Mouse (Mus musculus) MEL (cell line): ENCODE results near the gene Chchd2. TPM values are rescaled to one million over a fixed set of nuclear protein-coding genes. Genes with fewer than 3 reads are reported as not detected.

Source experiments
- DNase-seq: peaks from one replicate; pipeline ENCODE4 v3.0.0; 2011; ENCODE audit warnings: low read depth, low spot score
- H3K27ac ChIP-seq: 2 replicates; pipeline ENCODE4 v1.5.1; 2012; ENCODE audit warnings: low read depth, mild to moderate bottlenecking, control low read depth, low read length, moderate library complexity; ENCODE audit not compliant: control insufficient read depth
- H3K27me3 ChIP-seq, 2 experiments: fragments of 150-350 bp in 1 of 2; sonication (generic) in 1 of 2; 2 replicates each; pipeline ENCODE4 v1.6.1; 2012; ENCODE audit warnings: low read length in 2 of 2, mild to moderate bottlenecking in 2 of 2, improper control_type of control experiment in 1 of 2, moderate library complexity in 1 of 2; ENCODE audit not compliant: insufficient read depth in 2 of 2, control insufficient read depth in 1 of 2
- H3K36me3 ChIP-seq, 2 experiments: 2 replicates each; pipeline ENCODE4 v1.6.1; 2012 to 2014; ENCODE audit warnings: low read length in 2 of 2, improper control_type of control experiment in 1 of 2, inconsistent platforms in 1 of 2, mild to moderate bottlenecking in 1 of 2; ENCODE audit not compliant: insufficient read depth in 2 of 2, control insufficient read depth in 1 of 2
- H3K4me1 ChIP-seq, 2 experiments: fragments of 150-350 bp in 1 of 2; sonication (generic) in 1 of 2; 2 replicates each; pipeline ENCODE4 v1.6.1; 2012; ENCODE audit warnings: low read length in 2 of 2, improper control_type of control experiment in 1 of 2, mild to moderate bottlenecking in 1 of 2; ENCODE audit not compliant: insufficient read depth in 2 of 2, control insufficient read depth in 1 of 2
- H3K4me3 ChIP-seq, 2 experiments: fragments of 150-350 bp in 1 of 2; sonication (generic) in 1 of 2; 2 replicates each; pipeline ENCODE4 v1.5.1; 2012; ENCODE audit warnings: low read depth in 2 of 2, low read length in 2 of 2, mild to moderate bottlenecking in 2 of 2, moderate library complexity in 2 of 2, control low read depth in 1 of 2, improper control_type of control experiment in 1 of 2; ENCODE audit not compliant: control insufficient read depth in 1 of 2, insufficient read depth in 1 of 2
- H3K79me2 ChIP-seq: 2 replicates; pipeline ENCODE4 v1.6.1; 2012; ENCODE audit warnings: mild to moderate bottlenecking, low read length, moderate library complexity; ENCODE audit not compliant: control insufficient read depth, poor library complexity, insufficient read depth
- H3K9ac ChIP-seq: 2 replicates; pipeline ENCODE4 v1.6.1; 2012; ENCODE audit warnings: low read depth, mild to moderate bottlenecking, control low read depth, low read length, moderate library complexity; ENCODE audit not compliant: control insufficient read depth, poor library complexity, severe bottlenecking
- H3K9me3 ChIP-seq: fragments of 150-350 bp; sonication (generic); replicated peaks from 2 replicates; pipeline ENCODE4 v1.6.1; 2012; ENCODE audit warnings: mild to moderate bottlenecking, low read length, improper control_type of control experiment, moderate library complexity; ENCODE audit not compliant: insufficient read depth
- BHLHE40 ChIP-seq: IDR thresholded peaks from 2 replicates; pipeline ENCODE4 v1.6.1; 2012; ENCODE audit warnings: low read depth, mild to moderate bottlenecking, inconsistent platforms, low read length, improper control_type of control experiment, borderline replicate concordance
- CHD2 ChIP-seq: IDR thresholded peaks from 2 replicates; pipeline ENCODE4 v1.6.1; 2011; ENCODE audit warnings: low read length, improper control_type of control experiment
- CTCF ChIP-seq, 3 experiments: IDR thresholded peaks in 2 of 3; conservative IDR thresholded peaks in 1 of 3; 2 replicates each; pipeline ENCODE4 v1.5.1; 2011 to 2012; ENCODE audit warnings: low read length in 3 of 3, low read depth in 2 of 3, mild to moderate bottlenecking in 2 of 3, improper control_type of control experiment in 1 of 3, inconsistent platforms in 1 of 3, mixed read lengths in 1 of 3, moderate library complexity in 1 of 3; ENCODE audit not compliant: control insufficient read depth in 1 of 3, insufficient read depth in 1 of 3, poor library complexity in 1 of 3, severe bottlenecking in 1 of 3
- ELF1 ChIP-seq: IDR thresholded peaks from 2 replicates; pipeline ENCODE4 v1.6.1; 2014; ENCODE audit warnings: low read depth, mild to moderate bottlenecking, inconsistent platforms, low read length, improper control_type of control experiment, moderate library complexity
- EP300 ChIP-seq, 2 experiments: IDR thresholded peaks; 2 replicates each; pipeline ENCODE4 v1.6.1; 2011; ENCODE audit warnings: improper control_type of control experiment in 2 of 2, low read length in 2 of 2, low read depth in 1 of 2, mild to moderate bottlenecking in 1 of 2
- ETS1 ChIP-seq: IDR thresholded peaks from 2 replicates; pipeline ENCODE4 v1.6.1; 2012; ENCODE audit warnings: low read depth, mild to moderate bottlenecking, inconsistent platforms, low read length, improper control_type of control experiment, moderate library complexity
- GABPA ChIP-seq: IDR thresholded peaks from 2 replicates; pipeline ENCODE4 v1.6.1; 2012; ENCODE audit warnings: low read depth, mild to moderate bottlenecking, inconsistent platforms, low read length, improper control_type of control experiment, moderate library complexity
- GATA1 ChIP-seq: IDR thresholded peaks from 2 replicates; pipeline ENCODE4 v1.6.1; 2011; ENCODE audit warnings: low read depth, low read length, improper control_type of control experiment
- HCFC1 ChIP-seq: IDR thresholded peaks from 2 replicates; pipeline ENCODE4 v1.6.1; 2012; ENCODE audit warnings: low read depth, mild to moderate bottlenecking, inconsistent platforms, low read length, improper control_type of control experiment, moderate library complexity
- JUND ChIP-seq: IDR thresholded peaks from 2 replicates; pipeline ENCODE4 v1.6.1; 2011; ENCODE audit warnings: low read depth, mild to moderate bottlenecking, improper control_type of control experiment, low read length
- KAT2A ChIP-seq: conservative IDR thresholded peaks from 2 replicates; pipeline ENCODE4 v1.6.1; 2012; ENCODE audit warnings: low read depth, low read length, improper control_type of control experiment, inconsistent platforms
- MAFK ChIP-seq: IDR thresholded peaks from 2 replicates; pipeline ENCODE4 v1.6.1; 2011; ENCODE audit warnings: low read depth, mild to moderate bottlenecking, low read length, improper control_type of control experiment, borderline replicate concordance
- MAZ ChIP-seq: IDR thresholded peaks from 2 replicates; pipeline ENCODE4 v1.6.1; 2012; ENCODE audit warnings: low read depth, mild to moderate bottlenecking, inconsistent platforms, low read length, improper control_type of control experiment
- MXI1 ChIP-seq: IDR thresholded peaks from 2 replicates; pipeline ENCODE4 v1.6.1; 2011; ENCODE audit warnings: mild to moderate bottlenecking, low read depth, low read length, improper control_type of control experiment
- RAD21 ChIP-seq: IDR thresholded peaks from 2 replicates; pipeline ENCODE4 v1.6.1; 2011; ENCODE audit warnings: mild to moderate bottlenecking, low read depth, low read length, improper control_type of control experiment
- SIN3A ChIP-seq: IDR thresholded peaks from 2 replicates; pipeline ENCODE4 v1.6.1; 2012; ENCODE audit warnings: low read length, improper control_type of control experiment, inconsistent platforms
- UBTF ChIP-seq: IDR thresholded peaks from 2 replicates; pipeline ENCODE4 v1.6.1; 2012; ENCODE audit warnings: low read depth, mild to moderate bottlenecking, inconsistent platforms, low read length, improper control_type of control experiment, moderate library complexity, borderline replicate concordance; ENCODE audit not compliant: insufficient read depth
- ZMIZ1 ChIP-seq: IDR thresholded peaks from 2 replicates; pipeline ENCODE4 v1.6.1; 2012; ENCODE audit warnings: low read depth, mild to moderate bottlenecking, inconsistent platforms, low read length, improper control_type of control experiment, moderate library complexity
- ZNF384 ChIP-seq: IDR thresholded peaks from 2 replicates; pipeline ENCODE4 v1.6.1; 2012; ENCODE audit warnings: low read depth, mild to moderate bottlenecking, inconsistent platforms, low read length, improper control_type of control experiment
- polyA plus RNA-seq, 2 experiments: library from polyadenylated mRNA; stranded (reverse) in 1 of 2; unstranded in 1 of 2; fragments of >175 nt in 1 of 2; fragments of >200 nt in 1 of 2; gene quantifications; 2 replicates each; pipeline versions ENCODE4 v1.2.1 to v1.2.4; 2012; ENCODE audit warnings: low replicate concordance in 2 of 2, low read depth in 1 of 2; ENCODE audit not compliant: insufficient read length in 2 of 2, insufficient read depth in 1 of 2, missing spikeins in 1 of 2
- total RNA-seq: library from RNA; depleted of rRNA; stranded (reverse); fragments of 300-350 nt; gene quantifications from 2 replicates; pipeline ENCODE4 v1.2.3, GENCODE M21; 2012

Chchd2 gene
- total and polyA plus RNA-seq, 3 experiments = 588 to 951 TPM; not detected in 1

DNA sequence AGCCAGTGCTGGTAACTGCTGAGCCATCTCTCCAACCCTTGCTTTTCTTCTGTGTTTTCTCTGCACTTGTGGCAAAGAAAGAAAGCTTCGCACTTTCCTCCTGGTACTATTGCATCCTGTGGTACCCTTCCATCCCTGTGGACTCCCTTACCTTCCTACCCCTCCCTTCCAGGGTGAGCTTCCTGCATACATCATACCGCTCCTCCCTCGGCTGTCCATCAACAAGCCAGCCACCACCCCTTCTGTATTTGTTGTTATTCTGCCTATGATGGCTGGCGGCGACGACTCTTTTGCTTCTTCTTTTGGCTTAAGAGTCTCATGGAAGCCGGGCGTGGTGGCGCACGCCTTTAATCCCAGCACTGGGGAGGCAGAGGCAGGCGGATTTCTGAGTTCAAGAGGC lies 12.2 kb downstream of the Chchd2 start:
- H3K27me3 ChIP-seq = no peaks in the 10 kb centered on the region
- no peak for DNase-seq
- no peak overlapping the region for H3K9ac ChIP-seq
- H3K4me1 ChIP-seq = no peaks in the 10 kb centered on the region
- no peaks in the 10 kb centered on the region for H3K9me3 ChIP-seq
- no peak overlapping the region for H3K4me3 ChIP-seq
- TF ChIP-seq MXI1 = no peak
- no peak for TF ChIP-seq EP300 (IDR thresholded peaks at IDR 0.05; ENCODE audit: low read depth in 1 of 2, low read length in 2 of 2)
- no peak for TF ChIP-seq GATA1
- no peak for TF ChIP-seq KAT2A
- no peak for TF ChIP-seq GABPA
- no peak for TF ChIP-seq ZMIZ1
- TF ChIP-seq JUND = no peak
- TF ChIP-seq MAZ = no peak
- TF ChIP-seq ELF1 = no peak
- TF ChIP-seq CHD2 = no peak
- no peak for TF ChIP-seq RAD21
- no peak for TF ChIP-seq ZNF384
- TF ChIP-seq, all 39 proteins: peak for 0
- H3K27ac ChIP-seq = no peak overlapping the region
- H3K79me2 ChIP-seq = no peaks in the 10 kb centered on the region
- no peaks in the 10 kb centered on the region for H3K36me3 ChIP-seq

GRCm38 (mm10) chr5:129873942-129874341 lies 13.3 kb downstream of the Chchd2 start:
- H3K9me3 ChIP-seq = no peaks in the 10 kb centered on the region
- no peaks in the 10 kb centered on the region for H3K27me3 ChIP-seq
- no peak overlapping the region for H3K27ac ChIP-seq
- no peaks in the 10 kb centered on the region for H3K36me3 ChIP-seq
- no peak for DNase-seq
- no peak overlapping the region for H3K9ac ChIP-seq
- TF ChIP-seq ZNF384 (no peak), BHLHE40 (no peak), HCFC1 (no peak), EP300 (IDR thresholded peaks at IDR 0.05; ENCODE audit: low read depth in 1 of 2, low read length in 2 of 2) (no peak), SIN3A (no peak), MAFK (no peak), CTCF (IDR thresholded peaks at IDR 0.05 in 2 of 3, conservative IDR thresholded peaks at IDR 0.05 in 1 of 3; ENCODE audit: control insufficient read depth in 1 of 3, insufficient read depth in 1 of 3, low read depth in 2 of 3, low read length in 3 of 3, poor library complexity in 1 of 3, severe bottlenecking in 1 of 3) (no peak), GATA1 (no peak), ETS1 (no peak), UBTF (no peak)
- H3K4me3 ChIP-seq = no peak overlapping the region
- H3K4me1 ChIP-seq = no peaks in the 10 kb centered on the region
- no peaks in the 10 kb centered on the region for H3K79me2 ChIP-seq
